Mouse (Mus musculus) liver (tissue): ENCODE measurements around the gene Olfr1185-ps1.
"Not testable (repeated sequence)": the region's sequence is repeated elsewhere in the genome, so short reads cannot be mapped to it uniquely, and the experiment has no call there.

ENCODE experiments used
- DNase-seq: peaks from one replicate; pipeline ENCODE4 v3.0.0-alpha.2; 2020; ENCODE audit warnings: mixed read lengths

Gene Olfr1185-ps1

DNA sequence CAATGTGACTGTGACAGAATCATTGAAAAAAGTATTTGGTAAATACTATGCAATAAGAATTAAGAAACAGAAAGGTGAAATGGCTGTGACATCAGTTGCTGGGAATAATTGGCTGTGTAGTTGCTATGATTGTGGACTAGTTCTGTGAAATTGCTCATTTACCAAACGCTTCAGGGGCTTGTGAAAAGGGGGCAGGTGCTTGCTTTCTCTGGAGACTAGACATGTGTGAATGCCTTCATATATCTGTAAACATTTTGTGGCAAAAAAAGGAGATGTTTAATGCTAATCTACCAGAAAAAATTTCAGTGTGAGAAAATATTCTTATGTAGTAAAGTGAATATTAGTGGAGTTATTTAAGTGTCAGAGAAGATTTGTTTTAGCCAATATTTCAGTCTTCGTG lies at the start of gene Olfr1185-ps1:
TSS of gene Olfr1185-ps1 (plus strand) at position 301 of the 400 bp plus-strand sequence.
- DNase-seq = no peak

DNA sequence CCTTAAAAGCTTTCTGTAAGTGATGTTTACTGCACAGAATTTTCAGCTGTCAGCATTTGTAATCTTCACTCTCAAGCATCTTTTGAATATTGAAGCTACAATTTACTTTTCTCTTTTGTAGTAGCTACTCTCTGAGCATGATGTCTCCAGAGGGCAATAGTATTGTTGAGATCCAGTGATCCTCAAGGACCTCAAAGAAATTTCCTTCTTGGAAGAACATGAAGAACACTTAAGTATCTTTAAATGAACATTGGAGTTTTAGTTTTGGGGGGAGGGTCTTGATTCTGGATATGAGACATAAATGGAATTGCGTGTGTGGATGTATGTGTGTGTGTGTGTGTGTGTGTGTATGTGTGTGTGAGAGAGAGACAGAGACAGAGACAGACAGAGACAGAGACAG lies 44.1 kb upstream of the Olfr1185-ps1 start, which contains the start of gene Gm13757:
TSS of gene Gm13757 (minus strand) at position 101 of the 400 bp plus-strand sequence.
- no peak for DNase-seq

DNA sequence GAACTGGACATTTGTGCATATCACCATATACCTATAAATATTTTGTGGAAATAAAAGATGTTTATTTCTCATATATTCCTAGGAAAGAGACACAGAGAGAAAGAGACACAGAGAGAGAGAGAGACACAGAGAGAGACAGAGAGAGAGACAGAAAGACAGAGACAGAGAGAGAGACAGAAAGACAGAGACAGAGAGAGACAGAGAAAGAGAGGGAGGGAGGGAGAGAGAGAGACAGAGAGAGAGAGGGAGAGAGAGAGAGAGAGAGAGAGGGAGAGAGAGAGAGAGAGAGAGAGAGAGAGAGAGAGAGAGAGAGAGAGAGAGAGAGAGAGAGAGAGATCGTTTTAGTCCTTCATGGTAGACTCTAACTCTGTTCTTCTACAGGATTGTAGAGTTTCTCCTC lies 38.6 kb upstream of the Olfr1185-ps1 start, which contains the start of gene Olfr1183:
TSS of gene Olfr1183 (plus strand) at position 301 of the 400 bp plus-strand sequence.
- DNase-seq = not testable (repeated sequence)

DNA sequence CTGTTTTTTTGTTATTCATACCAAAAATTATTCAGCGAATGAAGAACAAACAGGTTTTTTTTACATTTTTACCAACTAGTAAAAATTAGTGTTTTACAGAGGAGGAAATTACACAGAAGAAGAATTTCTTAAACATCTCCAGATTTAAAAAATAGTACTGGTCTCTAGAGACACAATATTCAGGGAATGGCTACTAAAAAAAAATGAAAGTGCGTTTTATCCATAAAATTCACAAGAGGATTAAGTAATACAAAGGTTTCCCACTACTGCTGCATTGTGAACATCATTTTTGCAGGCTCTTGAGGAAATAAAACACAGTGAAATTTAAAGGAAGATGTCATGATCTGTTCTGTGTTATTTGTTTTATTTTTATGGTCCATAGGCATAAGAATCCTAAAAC lies 9.8 kb upstream of the Olfr1185-ps1 start, which contains the start of gene Olfr1184:
TSS of gene Olfr1184 (plus strand) at position 301 of the 400 bp plus-strand sequence.
- no peak for DNase-seq

DNA sequence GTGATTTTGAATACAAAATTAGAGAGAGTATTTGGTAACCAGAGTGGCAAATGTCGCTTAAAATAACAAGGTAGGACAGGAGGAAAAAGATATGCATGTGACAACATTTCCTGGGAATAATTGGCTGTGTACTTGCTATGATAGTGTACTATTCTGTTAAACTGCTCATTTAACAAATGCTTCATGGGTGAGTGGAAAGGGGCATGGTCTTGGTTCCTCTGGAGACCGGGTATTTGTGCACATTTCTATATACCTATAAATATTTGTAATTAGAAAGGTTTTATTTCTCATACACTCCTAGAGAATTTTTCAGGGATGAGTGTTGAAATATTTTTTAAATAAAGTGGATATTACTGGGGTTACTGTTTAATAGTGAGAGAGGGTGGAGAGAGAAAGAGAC lies 25.1 kb downstream of the Olfr1185-ps1 start, which contains the start of gene Olfr1186:
TSS of gene Olfr1186 (plus strand) at position 301 of the 400 bp plus-strand sequence.
- DNase-seq = no peak

DNA sequence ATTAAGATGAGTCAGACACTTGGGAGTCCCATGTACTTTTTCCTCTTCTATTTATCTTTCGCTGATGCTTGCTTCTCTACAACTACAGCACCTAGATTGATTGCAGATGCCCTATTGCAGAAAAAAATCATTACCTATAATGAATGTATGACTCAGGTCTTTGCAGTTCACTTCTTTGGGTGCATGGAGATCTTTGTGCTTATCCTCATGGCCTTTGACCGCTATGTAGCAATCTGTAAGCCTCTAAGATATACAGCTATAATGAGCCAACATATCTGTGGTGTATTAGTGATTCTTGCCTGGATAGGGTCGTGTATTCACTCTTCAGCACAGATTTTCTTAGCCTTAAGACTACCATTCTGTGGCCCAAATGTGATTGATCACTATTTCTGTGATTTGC lies 32.6 kb downstream of the Olfr1185-ps1 start:
- DNase-seq = no peak
